Mouse (Mus musculus): ENCODE data around the gene Ddx31. TPM values are rescaled to one million over a fixed set of nuclear protein-coding genes. Genes with fewer than 3 reads are reported as not detected.

Gene Ddx31
- 23.3 TPM for total RNA-seq (2023)

DNA sequence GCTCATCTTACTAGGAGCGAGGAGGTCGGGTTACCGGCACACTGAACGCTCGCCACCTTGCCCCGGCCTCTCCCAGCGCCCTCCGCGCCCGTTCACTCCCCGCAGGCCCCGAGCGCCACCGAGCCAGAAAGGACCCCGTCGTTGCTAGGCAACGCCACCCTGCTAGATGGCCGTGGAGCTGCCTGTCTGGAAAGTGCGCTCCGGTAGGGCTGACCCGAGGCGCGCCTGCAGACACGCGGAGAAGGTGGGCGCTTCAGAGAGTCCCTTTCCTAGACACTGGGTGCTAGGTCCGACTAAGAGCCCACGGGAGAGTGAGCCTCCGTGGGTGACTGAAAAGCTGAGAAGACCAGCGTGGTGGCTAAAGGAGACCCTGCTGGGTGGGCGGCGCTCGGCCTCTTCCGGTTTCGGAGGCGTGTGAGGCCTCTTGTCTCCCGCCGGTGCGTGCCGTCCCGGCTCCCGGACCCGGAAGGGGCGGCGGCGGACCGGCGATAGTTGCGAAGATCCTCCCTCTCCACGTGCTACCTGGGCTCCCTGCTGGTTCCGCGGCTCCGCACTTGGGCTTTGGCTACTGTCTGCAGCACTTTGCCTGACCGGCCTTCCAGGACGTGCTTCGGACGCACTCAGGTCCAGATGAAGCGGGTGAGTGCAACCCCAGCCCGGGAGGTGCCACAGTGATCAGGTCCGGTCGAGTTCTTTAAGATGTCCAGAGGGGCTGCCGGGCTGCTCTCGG, at the start of gene Ddx31, which contains the start of gene Gtf3c4:
TSS of gene Ddx31 (plus strand) at position 185 of the 730 bp plus-strand sequence.
TSS of gene Gtf3c4 (minus strand) at position 139 of the 730 bp plus-strand sequence.

DNA sequence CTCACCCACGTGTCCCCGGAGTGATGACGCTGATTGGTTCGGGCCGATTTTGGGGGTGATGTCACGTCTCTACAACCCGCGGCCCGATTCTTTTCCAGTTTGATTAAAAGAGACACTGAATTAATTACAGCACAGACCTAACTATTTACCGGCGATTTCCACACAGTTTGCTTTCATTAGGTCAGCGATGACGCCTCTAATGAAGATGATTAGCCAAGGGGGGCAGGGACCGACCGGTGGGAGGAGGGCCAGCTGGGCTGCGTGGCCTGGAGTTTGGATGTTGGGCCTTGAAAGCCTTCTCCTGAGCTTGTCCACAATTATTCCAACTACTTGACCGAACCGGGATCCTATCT, 76.3 kb downstream of the Ddx31 start, which contains the start of gene Barhl1:
TSS of gene Barhl1 (minus strand) at position 156 of the 353 bp plus-strand sequence.

Other genes starting within 250 kb of the Ddx31 start
- gene Gfi1b, start 218.4 kb upstream of the Ddx31 start, total RNA-seq (2023) = 3.9 TPM
- gene Tsc1, start 199.2 kb upstream of the Ddx31 start, total RNA-seq (2023) = 67.9 TPM
- not detected for gene Spaca9, start 140.7 kb upstream of the Ddx31 start, total RNA-seq (2023)
- not detected for gene Ak8, start 140.2 kb upstream of the Ddx31 start, total RNA-seq (2023)
- gene Gtf3c4, start within 50 bp of the Ddx31 start, total RNA-seq (2023) = 14.8 TPM
- not detected for gene Barhl1, start 76.3 kb downstream of the Ddx31 start, total RNA-seq (2023)
- 0.97 TPM for gene Cfap77, start 214.7 kb downstream of the Ddx31 start, total RNA-seq (2023)
- gene Ttf1, start 219.9 kb downstream of the Ddx31 start, total RNA-seq (2023) = 22.8 TPM

Measured in CD4-positive naive resting alpha-beta T cell, adult 76 days (primary cell).